12 mouse cellular contexts compared by ENCODE assay signal in genomic region chr7:80188579-80189125, GRCm38 (mm10). TPM values are rescaled to one million over a fixed set of nuclear protein-coding genes. Genes with fewer than 3 reads are reported as not detected.
DNase-seq lines count a peak whose midpoint lies in the region; ATAC-seq lines count a peak whose summit lies in the region.
"Had no signal": no experiment of that assay in that cellular context is flagged by ENCODE, and none has a peak within 500 bp of the region (broad histone marks: within the 10 kb centered on the region; RNA-seq: fewer than 3 reads in every experiment).

No protein-coding gene starts in this region.

- peak overlapping the region; percentile 67 for H3K27ac ChIP-seq in kidney, embryonic 15.5 days
- peak overlapping the region; percentile 58 for H3K27ac ChIP-seq in embryonic facial prominence, embryonic 12.5 days
- H3K27ac ChIP-seq in hindbrain, embryonic 15.5 days (replicated peaks), result peak overlapping the region; percentile 48
- peak overlapping the region; percentile 62 for H3K27ac ChIP-seq in neural tube, embryonic 14.5 days (ENCODE audit: low read depth, low read length)
- H3K27ac ChIP-seq in heart, embryonic 12.5 days (ENCODE audit: poor library complexity, severe bottlenecking), result no peak overlapping the region
- H3K27ac ChIP-seq: limb, embryonic 13.5 days had no signal

- no peaks in the 10 kb centered on the region for H3K9me3 ChIP-seq in kidney, embryonic 15.5 days (replicated peaks)
- H3K9me3 ChIP-seq in embryonic facial prominence, embryonic 12.5 days, result no peaks in the 10 kb centered on the region
- no peaks in the 10 kb centered on the region for H3K9me3 ChIP-seq in hindbrain, embryonic 15.5 days
- no peaks in the 10 kb centered on the region for H3K9me3 ChIP-seq in neural tube, embryonic 14.5 days (ENCODE audit: control insufficient read depth, low read length)
- H3K9me3 ChIP-seq in heart, embryonic 12.5 days (replicated peaks), result no peaks in the 10 kb centered on the region
- H3K9me3 ChIP-seq: limb, embryonic 13.5 days had no signal

- intact Hi-C loops in heart, postnatal 10 days (cut with DNase I), result no loop called here

- no peak overlapping the region for H3K9ac ChIP-seq in kidney, embryonic 15.5 days
- H3K9ac ChIP-seq in embryonic facial prominence, embryonic 12.5 days, result no peak overlapping the region
- H3K9ac ChIP-seq in hindbrain, embryonic 15.5 days, result no peak overlapping the region
- H3K9ac ChIP-seq in neural tube, embryonic 14.5 days (replicated peaks; ENCODE audit: low read depth, low read length), result no peak overlapping the region
- H3K9ac ChIP-seq in heart, embryonic 12.5 days, result no peak overlapping the region
- H3K9ac ChIP-seq: limb, embryonic 13.5 days had no signal

- 72% methylated on average over 2 of the region's 2 CpGs for WGBS in kidney, embryonic 15.5 days
- WGBS in embryonic facial prominence, embryonic 12.5 days, result 78% methylated on average over 2 of the region's 2 CpGs
- WGBS in hindbrain, embryonic 15.5 days, result 53% methylated on average over 2 of the region's 2 CpGs
- WGBS in neural tube, embryonic 14.5 days, result 58% methylated on average over 2 of the region's 2 CpGs
- WGBS in heart, embryonic 12.5 days, result 87% methylated on average over 2 of the region's 2 CpGs

- no peak for DNase-seq in kidney, adult 18-20 months
- DNase-seq in frontal cortex, postnatal 10 days (ENCODE audit: low spot score in 2 of 2), result no peak
- DNase-seq in heart, postnatal 10 days, result no peak
- DNase-seq: kidney, adult 9 months; thymus, postnatal 14 days had no signal

- H3K27me3 ChIP-seq in kidney, embryonic 15.5 days, result no peaks in the 10 kb centered on the region
- H3K27me3 ChIP-seq in embryonic facial prominence, embryonic 12.5 days, result no peaks in the 10 kb centered on the region
- no peaks in the 10 kb centered on the region for H3K27me3 ChIP-seq in hindbrain, embryonic 15.5 days
- no peaks in the 10 kb centered on the region for H3K27me3 ChIP-seq in neural tube, embryonic 14.5 days (ENCODE audit: control insufficient read depth, insufficient read depth, low read length)
- H3K27me3 ChIP-seq in heart, embryonic 12.5 days (replicated peaks), result no peaks in the 10 kb centered on the region; the same call in 1 of the 2 replicates
- H3K27me3 ChIP-seq: limb, embryonic 13.5 days had no signal

- no peak for ATAC-seq in kidney, embryonic 15.5 days (replicated peaks; ENCODE audit: low FRiP score)
- no peak for ATAC-seq in embryonic facial prominence, embryonic 12.5 days (ENCODE audit: insufficient number of reproducible peaks, insufficient read depth, low FRiP score, low TSS enrichment)
- no peak for ATAC-seq in hindbrain, embryonic 15.5 days (ENCODE audit: low FRiP score, low read depth)
- no peak for ATAC-seq in neural tube, embryonic 14.5 days (ENCODE audit: low read depth)
- no peak for ATAC-seq in heart, embryonic 12.5 days (ENCODE audit: insufficient number of reproducible peaks, low FRiP score)

- 0 out of 2 replicates have a peak overlapping the region, but pooled peaks have one; percentile 17 for H3K4me2 ChIP-seq in kidney, embryonic 15.5 days
- H3K4me2 ChIP-seq in embryonic facial prominence, embryonic 12.5 days (replicated peaks), result 0 out of 2 replicates have a peak overlapping the region, but pooled peaks have one; percentile 0
- peak overlapping the region; percentile 11; the same call in 1 of the 2 replicates for H3K4me2 ChIP-seq in hindbrain, embryonic 15.5 days
- H3K4me2 ChIP-seq in neural tube, embryonic 14.5 days (ENCODE audit: low read depth, low read length), result peak overlapping the region; percentile 11; the same call in 1 of the 2 replicates
- H3K4me2 ChIP-seq in heart, embryonic 12.5 days, result no peak overlapping the region
- H3K4me2 ChIP-seq: limb, embryonic 13.5 days had no signal

- H3K4me3 ChIP-seq in kidney, embryonic 15.5 days (replicated peaks), result no peak overlapping the region
- no peak overlapping the region for H3K4me3 ChIP-seq in embryonic facial prominence, embryonic 12.5 days
- H3K4me3 ChIP-seq in hindbrain, embryonic 15.5 days, result no peak overlapping the region
- no peak overlapping the region for H3K4me3 ChIP-seq in neural tube, embryonic 14.5 days (ENCODE audit: low read depth, low read length)
- H3K4me3 ChIP-seq in heart, embryonic 12.5 days, result no peak overlapping the region
- H3K4me3 ChIP-seq: limb, embryonic 13.5 days had no signal

- no peaks in the 10 kb centered on the region for H3K36me3 ChIP-seq in kidney, embryonic 15.5 days
- no peaks in the 10 kb centered on the region for H3K36me3 ChIP-seq in embryonic facial prominence, embryonic 12.5 days
- H3K36me3 ChIP-seq in hindbrain, embryonic 15.5 days, result no peaks in the 10 kb centered on the region
- H3K36me3 ChIP-seq in neural tube, embryonic 14.5 days (ENCODE audit: control insufficient read depth, insufficient read depth, low read length), result no peaks in the 10 kb centered on the region
- H3K36me3 ChIP-seq in heart, embryonic 12.5 days, result no peaks in the 10 kb centered on the region
- H3K36me3 ChIP-seq: limb, embryonic 13.5 days had no signal

- peaks cover 78% of the 10 kb centered on the region for H3K4me1 ChIP-seq in kidney, embryonic 15.5 days
- peaks cover 39% of the 10 kb centered on the region for H3K4me1 ChIP-seq in embryonic facial prominence, embryonic 12.5 days
- peaks cover 62% of the 10 kb centered on the region for H3K4me1 ChIP-seq in hindbrain, embryonic 15.5 days (replicated peaks)
- peaks cover 37% of the 10 kb centered on the region for H3K4me1 ChIP-seq in neural tube, embryonic 14.5 days (ENCODE audit: control insufficient read depth, insufficient read depth, low read length)
- peaks cover 70% of the 10 kb centered on the region for H3K4me1 ChIP-seq in heart, embryonic 12.5 days (replicated peaks)

RNA-seq across cellular contexts. Expression of gene Sema4b, which starts 2.0 kb away (rescaled TPM):
- 17.1 and 21.9 TPM in 2 replicates for polyA plus RNA-seq in kidney, embryonic 15.5 days (2015; fragmentation: Nextera tagmentation; extraction: Ambion mirVana)
- polyA plus RNA-seq in embryonic facial prominence, embryonic 12.5 days (2016; fragmentation: Nextera tagmentation; extraction: Ambion mirVana), result 14.6 and 14.9 TPM in 2 replicates
- 22.7 and 25.7 TPM in 2 replicates for polyA plus RNA-seq in hindbrain, embryonic 15.5 days (2015; fragmentation: Nextera tagmentation; extraction: Ambion mirVana)
- 18.7 and 25.7 TPM in 2 replicates for polyA plus RNA-seq in neural tube, embryonic 14.5 days (2014; fragmentation: Nextera tagmentation; extraction: Ambion mirVana)
- total RNA-seq in heart, postnatal 10 days (2021), result 10 to 100 TPM; 14.7 to 16.6 TPM
- polyA plus RNA-seq in heart, embryonic 12.5 days (2016; fragmentation: Nextera tagmentation; extraction: Ambion mirVana), result 10.3 and 10.7 TPM in 2 replicates

RNA-seq across cellular contexts. Expression of gene Cib1, which starts 44.0 kb away (rescaled TPM):
- polyA plus RNA-seq in kidney, embryonic 15.5 days (2015; fragmentation: Nextera tagmentation; extraction: Ambion mirVana), result 108 and 122 TPM in 2 replicates
- 54.2 and 56.0 TPM in 2 replicates for polyA plus RNA-seq in embryonic facial prominence, embryonic 12.5 days (2016; fragmentation: Nextera tagmentation; extraction: Ambion mirVana)
- 36.4 and 38.3 TPM in 2 replicates for polyA plus RNA-seq in hindbrain, embryonic 15.5 days (2015; fragmentation: Nextera tagmentation; extraction: Ambion mirVana)
- 26.4 and 38.0 TPM in 2 replicates for polyA plus RNA-seq in neural tube, embryonic 14.5 days (2014; fragmentation: Nextera tagmentation; extraction: Ambion mirVana)
- total RNA-seq in heart, postnatal 10 days (2021), result 10 to 100 TPM; 27.8 to 28.1 TPM
- polyA plus RNA-seq in heart, embryonic 12.5 days (2016; fragmentation: Nextera tagmentation; extraction: Ambion mirVana), result 43.4 and 47.3 TPM in 2 replicates

RNA-seq across cellular contexts. Expression of gene Gdpgp1, which starts 44.0 kb away (rescaled TPM):
- 3.5 and 3.9 TPM in 2 replicates for polyA plus RNA-seq in kidney, embryonic 15.5 days (2015; fragmentation: Nextera tagmentation; extraction: Ambion mirVana)
- 3.7 and 4.0 TPM in 2 replicates for polyA plus RNA-seq in embryonic facial prominence, embryonic 12.5 days (2016; fragmentation: Nextera tagmentation; extraction: Ambion mirVana)
- polyA plus RNA-seq in hindbrain, embryonic 15.5 days (2015; fragmentation: Nextera tagmentation; extraction: Ambion mirVana), result 4.5 and 4.6 TPM in 2 replicates
- 4.5 and 5.3 TPM in 2 replicates for polyA plus RNA-seq in neural tube, embryonic 14.5 days (2014; fragmentation: Nextera tagmentation; extraction: Ambion mirVana)
- total RNA-seq in heart, postnatal 10 days (2021), result 1 to 10 TPM; 2.2 to 2.4 TPM
- 3.6 and 3.9 TPM in 2 replicates for polyA plus RNA-seq in heart, embryonic 12.5 days (2016; fragmentation: Nextera tagmentation; extraction: Ambion mirVana)

RNA-seq across cellular contexts. Expression of gene Ttll13, which starts 57.5 kb away (rescaled TPM):
- polyA plus RNA-seq in kidney, embryonic 15.5 days (2015; fragmentation: Nextera tagmentation; extraction: Ambion mirVana), result 1.2 and 2.1 TPM in 2 replicates
- 0.59 and 1.2 TPM in 2 replicates for polyA plus RNA-seq in embryonic facial prominence, embryonic 12.5 days (2016; fragmentation: Nextera tagmentation; extraction: Ambion mirVana)
- polyA plus RNA-seq in hindbrain, embryonic 15.5 days (2015; fragmentation: Nextera tagmentation; extraction: Ambion mirVana), result 1.9 and 2.5 TPM in 2 replicates
- 3.1 and 4.2 TPM in 2 replicates for polyA plus RNA-seq in neural tube, embryonic 14.5 days (2014; fragmentation: Nextera tagmentation; extraction: Ambion mirVana)
- total RNA-seq in heart, postnatal 10 days (2021), result under 1 TPM; 0.45 to 0.74 TPM
- 0.26 and 0.37 TPM in 2 replicates for polyA plus RNA-seq in heart, embryonic 12.5 days (2016; fragmentation: Nextera tagmentation; extraction: Ambion mirVana)
- total RNA-seq: megakaryocyte progenitor cell, adult 5-6 weeks had no signal
